Mouse (Mus musculus) kidney, adult 2 months (tissue): ENCODE measurements around the gene Syt9. TPM values are rescaled to one million over a fixed set of nuclear protein-coding genes. Genes with fewer than 3 reads are reported as not detected.

Experiments
- DNase-seq: peaks from one replicate; pipeline ENCODE4 v3.0.0; 2021
- H3K27ac ChIP-seq: fragments of 200-500 bp; 2 replicates; pipeline ENCODE4 v1.5.1; 2012; ENCODE audit warnings: low read depth, low read length, control low read depth, inconsistent platforms; ENCODE audit not compliant: insufficient read depth
- H3K27me3 ChIP-seq: fragments of 200-500 bp; replicated peaks from 2 replicates; pipeline ENCODE4 v1.6.1; 2012; ENCODE audit warnings: mild to moderate bottlenecking, moderate library complexity, low read length, inconsistent platforms; ENCODE audit not compliant: control insufficient read depth, insufficient read depth
- H3K36me3 ChIP-seq: fragments of 200-500 bp; 2 replicates; pipeline ENCODE4 v1.6.1; 2012; ENCODE audit warnings: mild to moderate bottlenecking, moderate library complexity, low read length, inconsistent platforms; ENCODE audit not compliant: control insufficient read depth, insufficient read depth
- H3K4me1 ChIP-seq: fragments of 200-500 bp; 2 replicates; pipeline ENCODE4 v1.6.1; 2011; ENCODE audit warnings: low read length; ENCODE audit not compliant: control insufficient read depth, insufficient read depth
- H3K4me3 ChIP-seq: fragments of 200-500 bp; 2 replicates; pipeline ENCODE4 v1.5.1; 2011; ENCODE audit warnings: mild to moderate bottlenecking, low read depth, low read length, control low read depth; ENCODE audit not compliant: insufficient read depth
- CTCF ChIP-seq: fragments of 200-500 bp; conservative IDR thresholded peaks from 2 replicates; pipeline ENCODE4 v1.5.1; 2011; ENCODE audit warnings: low read depth, mild to moderate bottlenecking, control low read depth, low read length, moderate library complexity, mixed read lengths; ENCODE audit not compliant: insufficient read depth, insufficient read length
- POLR2A ChIP-seq: fragments of 200-500 bp; IDR thresholded peaks from one replicate; pipeline ENCODE4 v1.6.1; 2011; ENCODE audit warnings: low read depth, low read length, control low read depth
- WGBS: fragments of 180-500 bp; shearing (Covaris S2); methylation state at CpG from one replicate; pipeline ENCODE4 v1.1.7; 2018; 5-methylcytosine and 5-hydroxymethylcytosine counted together
- polyA plus RNA-seq: library from polyadenylated mRNA; depleted of rRNA; stranded (reverse); fragments of >200 nt; gene quantifications from 2 replicates; pipeline ENCODE4 v1.2.3, GENCODE M21; 2012

The Syt9 gene
- polyA plus RNA-seq, 1 experiment: 1.1 TPM

DNA sequence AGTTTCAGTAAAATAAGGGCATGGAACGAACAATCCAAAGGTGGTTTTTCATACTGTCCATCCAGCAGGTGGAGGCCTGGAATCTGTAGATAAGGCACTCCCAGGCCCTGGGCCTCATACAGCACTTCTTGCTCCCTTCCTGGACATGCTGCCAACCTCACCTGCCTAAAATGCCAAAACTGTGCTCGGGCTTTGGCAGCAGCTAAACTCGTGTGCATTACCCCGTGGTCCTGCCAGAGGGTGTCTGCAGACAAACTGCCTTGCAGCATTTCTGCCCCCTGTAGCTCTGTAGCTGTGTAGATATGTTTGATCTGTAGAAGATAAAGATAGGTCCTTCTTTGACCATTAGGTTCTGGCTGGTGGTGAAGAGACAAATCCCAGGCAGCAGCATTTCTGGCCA lies 198.4 kb downstream of the Syt9 start:
- H3K4me3 ChIP-seq: no peak overlapping the region
- H3K27me3 ChIP-seq: no peaks in the 10 kb centered on the region
- no peak for DNase-seq
- TF ChIP-seq POLR2A: no peak
- TF ChIP-seq CTCF: no peak
- H3K36me3 ChIP-seq: no peaks in the 10 kb centered on the region
- 0 out of 2 replicates have a peak, but pooled peaks cover 1% of the 10 kb centered on the region for H3K4me1 ChIP-seq
- 37% methylated on average over 4 of the region's 4 CpGs for WGBS
- no peak overlapping the region for H3K27ac ChIP-seq

DNA sequence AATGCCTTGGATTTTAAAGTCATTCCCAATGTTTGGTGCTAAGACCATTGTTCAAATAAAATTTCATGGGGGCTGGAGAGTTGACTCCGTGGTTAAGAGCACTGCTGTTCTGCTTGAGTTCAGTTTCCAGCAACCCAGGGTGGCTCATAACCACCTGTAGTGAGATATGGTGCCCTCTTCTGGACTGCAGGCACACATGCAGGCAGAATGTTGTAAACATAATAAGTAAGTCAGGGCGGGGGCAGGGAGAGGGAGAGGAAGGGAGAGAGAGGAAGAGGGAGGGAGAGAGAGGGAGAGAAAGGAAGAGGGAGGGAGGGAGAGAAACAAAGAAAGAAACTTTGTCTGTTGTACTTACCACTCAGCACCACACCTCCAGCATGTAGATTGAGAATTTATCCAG lies 203.3 kb downstream of the Syt9 start:
- H3K36me3 ChIP-seq: no peaks in the 10 kb centered on the region
- H3K4me1 ChIP-seq: 0 out of 2 replicates have a peak, but pooled peaks cover 2% of the 10 kb centered on the region
- peak overlapping the region; percentile 31; the same call in 1 of the 2 replicates for H3K27ac ChIP-seq
- no peak for DNase-seq
- WGBS: 70% methylated on average over 2 of the region's 2 CpGs
- no peaks in the 10 kb centered on the region for H3K27me3 ChIP-seq
- TF ChIP-seq POLR2A (no peak), CTCF (peak; percentile 29; the same call in 1 of the 2 replicates)
- H3K4me3 ChIP-seq: no peak overlapping the region

DNA sequence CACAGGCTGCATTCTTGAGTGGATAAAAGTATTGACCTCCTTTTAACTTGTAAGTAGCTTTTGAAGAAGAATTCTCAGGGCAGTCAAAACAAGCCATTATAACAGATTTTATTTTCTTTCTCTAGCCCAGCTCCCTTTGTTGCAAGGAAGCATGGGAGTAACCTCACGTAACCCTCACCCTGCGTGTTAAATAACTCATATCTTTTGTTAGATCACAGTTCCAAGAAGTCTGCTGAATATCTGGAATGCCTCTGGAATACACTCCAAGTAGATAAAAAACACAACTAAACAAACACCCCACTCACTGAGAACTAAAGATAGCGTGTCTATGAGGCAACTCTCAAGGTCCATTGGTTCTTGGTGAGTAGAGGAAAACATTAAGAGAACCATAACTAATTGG lies 203.7 kb downstream of the Syt9 start:
- no peaks in the 10 kb centered on the region for H3K36me3 ChIP-seq
- WGBS: 50% methylated on average over 3 of the region's 3 CpGs
- 0 out of 2 replicates have a peak, but pooled peaks cover 2% of the 10 kb centered on the region for H3K4me1 ChIP-seq
- DNase-seq: peak; percentile 51
- H3K27ac ChIP-seq: peak overlapping the region; percentile 31; the same call in 1 of the 2 replicates
- H3K4me3 ChIP-seq: no peak overlapping the region
- H3K27me3 ChIP-seq: no peaks in the 10 kb centered on the region
- no peak for TF ChIP-seq POLR2A

DNA sequence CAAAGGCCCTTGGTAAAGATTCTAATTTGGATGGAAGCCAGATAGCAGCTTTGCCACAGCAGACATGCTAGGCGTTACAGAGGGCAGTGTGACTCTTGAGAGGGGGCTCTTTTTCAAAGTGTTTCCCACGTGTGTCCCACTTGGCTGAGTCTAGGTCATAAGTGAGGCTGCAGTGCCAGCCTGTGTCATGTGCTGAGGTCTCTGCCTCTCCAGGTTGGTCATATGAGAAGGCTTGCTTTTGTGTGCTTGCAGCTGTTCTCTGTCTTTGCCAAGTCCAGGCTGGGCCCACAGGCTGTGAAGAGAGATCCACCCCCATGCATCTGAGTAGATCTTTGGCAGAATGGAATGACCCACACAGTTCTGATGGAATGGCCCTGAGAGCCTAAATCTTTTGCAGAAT lies 222.1 kb downstream of the Syt9 start:
- no peak for DNase-seq
- Histone ChIP-seq H3K27ac (no peak overlapping the region), H3K4me1 (no peaks in the 10 kb centered on the region), H3K4me3 (no peak overlapping the region), H3K27me3 (no peaks in the 10 kb centered on the region), H3K36me3 (no peaks in the 10 kb centered on the region)
- TF ChIP-seq CTCF (no peak), POLR2A (no peak)
- 36% methylated on average over 2 of the region's 2 CpGs for WGBS

DNA sequence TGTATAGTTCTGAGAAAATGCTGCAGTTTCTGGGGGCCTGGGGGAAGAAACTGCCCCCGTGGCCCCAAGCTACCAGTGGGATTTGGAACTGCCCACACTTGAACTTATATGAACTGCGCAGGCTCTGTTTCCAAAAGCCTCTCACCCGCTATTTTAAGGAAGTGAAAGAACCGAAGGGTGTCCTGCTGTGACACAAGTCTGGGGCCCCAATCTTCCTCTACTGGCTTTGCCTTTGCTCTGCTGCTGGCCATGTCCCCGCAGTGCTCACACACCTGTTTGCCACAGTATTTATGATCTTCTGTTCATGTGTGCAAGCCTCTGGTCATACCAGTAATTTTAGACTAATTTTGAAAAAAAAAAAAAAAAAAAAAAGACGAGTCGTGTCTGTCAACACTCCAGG lies 223.4 kb downstream of the Syt9 start:
- Histone ChIP-seq H3K4me3 (no peak overlapping the region), H3K4me1 (no peaks in the 10 kb centered on the region), H3K27me3 (no peaks in the 10 kb centered on the region), H3K27ac (peak overlapping the region; percentile 77; the same call in 1 of the 2 replicates), H3K36me3 (no peaks in the 10 kb centered on the region)
- DNase-seq: no peak
- TF ChIP-seq CTCF: no peak
- TF ChIP-seq POLR2A: no peak
- WGBS: 44% methylated on average over 7 of the region's 7 CpGs

DNA sequence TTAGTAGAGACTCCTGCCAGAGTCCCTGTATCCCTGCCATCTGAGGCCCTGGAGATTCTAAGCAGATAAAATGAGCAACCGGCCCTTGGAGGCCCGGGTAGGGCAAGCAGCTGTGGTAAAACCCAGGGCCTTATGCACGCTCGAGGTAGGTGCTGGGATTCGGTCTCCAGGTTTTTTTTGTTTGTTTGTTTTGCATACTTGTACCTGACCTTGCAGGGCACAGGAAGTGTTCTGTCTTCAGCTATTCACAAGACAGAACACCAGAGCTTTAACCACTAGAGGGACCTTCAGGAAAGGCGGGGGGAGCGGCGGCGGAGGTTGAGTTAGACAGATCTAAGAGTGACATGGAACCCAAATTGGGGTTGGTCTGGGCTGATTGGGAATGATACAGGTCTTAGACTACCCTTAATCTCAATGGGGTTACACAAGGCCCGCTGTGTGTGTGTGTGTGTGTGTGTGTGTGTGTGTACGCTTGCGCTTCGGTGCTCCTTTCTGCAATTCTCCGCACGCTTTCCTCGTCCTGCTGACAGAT lies 223.9 kb downstream of the Syt9 start:
- H3K27me3 ChIP-seq: no peaks in the 10 kb centered on the region
- peak; percentile 75 for DNase-seq
- H3K36me3 ChIP-seq: no peaks in the 10 kb centered on the region
- TF ChIP-seq CTCF: peak; percentile 46; the same call in 1 of the 2 replicates
- no peak for TF ChIP-seq POLR2A
- peak overlapping the region; percentile 77 for H3K27ac ChIP-seq
- no peaks in the 10 kb centered on the region for H3K4me1 ChIP-seq
- WGBS: 2% methylated on average over 16 of the region's 16 CpGs
- H3K4me3 ChIP-seq: peak overlapping the region; percentile 70

DNA sequence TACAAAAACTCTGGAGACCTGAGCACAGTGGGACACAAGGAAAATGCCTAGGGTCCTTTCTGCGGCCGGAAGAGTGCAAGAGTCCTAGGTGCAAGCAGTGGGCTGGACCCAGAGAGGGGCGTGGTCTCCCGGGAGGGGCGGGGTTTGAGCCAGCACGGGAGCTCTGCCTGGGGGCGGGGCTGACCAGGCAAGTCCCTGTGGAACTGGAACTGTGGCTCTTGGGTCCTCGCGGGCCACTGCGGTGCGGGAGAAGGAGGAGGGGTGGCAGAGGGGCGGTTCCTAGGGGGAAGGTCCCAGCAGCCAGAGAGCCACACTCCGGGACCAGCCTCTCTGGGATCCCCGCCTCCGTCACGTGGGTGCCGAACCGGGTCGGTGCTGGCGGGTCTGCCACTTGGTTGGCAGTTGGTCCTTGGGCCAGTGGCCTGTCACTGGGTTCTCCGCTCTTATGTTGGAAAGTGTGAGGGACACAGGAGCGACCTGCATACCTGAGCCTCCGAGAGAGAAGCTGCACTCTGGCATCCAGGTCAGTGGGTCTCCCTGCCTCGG lies 224.4 kb downstream of the Syt9 start, which contains the start of gene Ppfibp2:
TSS of gene Ppfibp2 (plus strand) at position 351 of the 546 bp plus-strand sequence.
- Histone ChIP-seq H3K36me3 (no peaks in the 10 kb centered on the region), H3K27me3 (no peaks in the 10 kb centered on the region), H3K4me3 (peak within 1 kb of the TSS; percentile 70), H3K27ac (peak within 1 kb of the TSS; percentile 77), H3K4me1 (0 out of 2 replicates have a peak, but pooled peaks cover 2% of the 10 kb centered on the region)
- peak; percentile 99 for DNase-seq
- TF ChIP-seq CTCF (no peak), POLR2A (no peak)
- 1% methylated on average over 23 of the region's 24 CpGs for WGBS
